Mouse (Mus musculus) testis, adult 10 weeks (tissue): ENCODE measurements around the gene Gm20538. TPM values are rescaled to one million over a fixed set of nuclear protein-coding genes. Genes with fewer than 3 reads are reported as not detected.

Experiments used
- polyA plus RNA-seq: library from polyadenylated mRNA; stranded (reverse); fragments of 350-450 nt; fragmentation: Illumina TruSeq; extraction: RNeasy Lipid Tissue Mini Kit (QIAGEN cat#74804); gene quantifications from one replicate; pipeline ENCODE4 v1.2.3, GENCODE M21; 2014; ENCODE audit warnings: low read depth, low replicate concordance

Gene Gm20538
- not detected for polyA plus RNA-seq

GRCm38 (mm10) chr19:44552731-44553130 lies at the start of gene Gm20538:
Gene Gm20538, minus strand, starts transcription at chr19:44552831.

DNA sequence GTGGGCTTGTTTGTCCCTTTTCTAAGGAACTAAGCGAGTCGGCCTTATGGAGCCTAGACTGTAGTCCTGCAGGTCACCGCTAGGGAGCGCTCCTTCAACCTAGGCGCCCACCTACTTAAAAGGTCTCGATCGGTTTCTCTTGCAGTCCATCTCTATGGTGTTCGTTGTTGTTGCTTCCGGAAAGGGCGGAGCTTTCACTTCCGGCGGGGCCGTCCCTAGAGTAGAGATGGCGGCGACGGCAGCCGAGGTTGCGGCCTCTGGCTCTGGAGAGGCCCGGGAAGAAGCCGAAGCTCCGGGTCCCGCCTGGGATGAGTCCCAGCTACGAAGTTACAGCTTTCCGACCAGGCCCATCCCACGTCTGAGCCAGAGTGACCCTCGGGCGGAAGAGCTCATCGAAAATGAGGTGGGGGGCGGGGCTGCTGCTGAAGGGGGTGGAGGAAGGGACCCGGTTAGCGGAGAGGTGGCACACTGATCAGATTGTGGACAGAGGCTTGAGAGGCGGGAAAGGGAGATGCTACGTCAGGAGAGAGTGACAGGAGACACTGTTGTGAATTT lies 10.1 kb upstream of the Gm20538 start, which contains the start of gene Hif1an:
Gene Hif1an, plus strand, starts transcription at position 199 of the 555 bp plus-strand sequence.

DNA sequence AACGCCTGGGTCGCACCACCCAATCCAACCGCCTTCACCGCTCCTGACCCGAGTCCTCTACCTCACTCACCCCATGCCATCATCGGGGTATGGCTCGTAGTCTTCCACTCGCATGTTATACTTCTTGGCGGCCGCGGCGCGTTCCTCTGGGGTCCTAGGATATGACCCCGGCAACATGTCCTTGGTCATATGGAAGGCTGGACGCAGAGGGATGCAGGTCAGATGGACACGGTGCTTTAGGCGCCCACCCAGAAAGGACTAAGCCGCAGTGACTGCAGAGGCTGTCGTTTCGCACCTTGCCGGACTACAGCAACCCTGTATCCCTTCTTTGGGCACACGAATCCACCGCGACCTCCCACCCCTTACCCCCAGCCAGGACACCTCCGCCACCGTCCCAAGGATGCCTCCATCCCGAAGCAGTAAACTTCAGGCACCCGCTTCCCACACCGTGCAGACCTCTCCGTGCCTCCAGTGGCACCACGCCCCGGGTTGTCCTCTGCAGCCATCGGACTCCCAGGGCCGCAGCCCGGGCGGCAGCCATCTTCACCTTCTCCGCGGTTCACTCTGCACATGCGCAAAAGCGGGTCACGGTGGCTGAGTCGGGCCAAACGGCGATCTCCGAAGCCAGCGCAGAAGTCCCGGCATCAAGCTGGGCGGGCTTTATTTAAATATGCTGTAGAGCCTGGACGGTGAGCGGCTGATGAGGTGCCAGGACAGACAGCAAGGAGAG lies 2.4 kb upstream of the Gm20538 start, which contains the start of gene Ndufb8:
Gene Ndufb8, minus strand, starts transcription at position 580 of the 730 bp plus-strand sequence.

DNA sequence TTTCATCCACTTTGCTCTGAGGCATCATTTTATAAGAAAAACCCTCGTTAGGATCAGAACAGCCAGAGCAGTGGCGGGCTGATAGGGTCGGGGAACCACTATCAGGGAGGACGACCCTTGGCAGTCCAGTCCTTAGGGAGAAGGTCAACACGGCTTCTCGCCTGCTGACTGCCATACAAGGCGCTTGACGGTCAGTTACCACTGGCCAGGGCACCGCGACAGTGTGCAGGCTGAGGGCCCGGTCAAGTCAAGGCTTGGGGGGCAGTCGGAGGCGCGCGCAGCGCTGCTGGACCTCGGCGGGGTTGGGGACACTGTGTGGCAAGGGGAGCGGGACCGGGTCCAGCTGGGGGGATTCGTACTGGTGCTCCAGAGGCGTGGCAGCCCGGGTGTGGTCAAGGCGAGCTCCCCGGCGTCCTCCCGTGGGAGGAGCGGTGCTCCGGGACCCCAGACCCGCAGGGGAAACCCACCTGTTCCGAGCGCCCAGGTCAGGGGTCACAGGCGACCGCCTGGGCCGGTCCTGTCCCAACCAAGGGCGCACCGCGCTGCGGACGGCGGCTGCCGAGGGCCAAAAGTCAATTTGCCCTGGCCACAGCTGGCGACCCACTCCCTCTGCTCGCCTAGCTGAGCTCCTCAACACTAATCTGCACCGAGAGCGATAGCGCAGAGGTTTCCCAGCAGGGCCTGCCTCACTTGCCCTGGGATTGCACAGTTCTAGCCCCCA lies 7.2 kb downstream of the Gm20538 start, which contains the start of gene Sec31b:
Gene Sec31b, minus strand, starts transcription at position 544 of the 721 bp plus-strand sequence.

Other genes with a start within 250 kb of the Gm20538 start
- 0.56 TPM for gene Scd4, start 219.7 kb downstream of the Gm20538 start, polyA plus RNA-seq
- gene Scd1, start 145.0 kb downstream of the Gm20538 start, polyA plus RNA-seq = 16.7 TPM
- 0.11 TPM for gene Wnt8b, start 59.4 kb downstream of the Gm20538 start, polyA plus RNA-seq
- gene Sec31b, start 7.0 kb downstream of the Gm20538 start, polyA plus RNA-seq = 0.13 TPM
- gene Ndufb8, start 2.6 kb upstream of the Gm20538 start, polyA plus RNA-seq = 69.4 TPM
- 15.3 TPM for gene Hif1an, start 10.0 kb upstream of the Gm20538 start, polyA plus RNA-seq
- gene Pax2, start 203.2 kb upstream of the Gm20538 start, polyA plus RNA-seq = not detected